Mouse (Mus musculus): ENCODE measurements around the gene Tubb3. TPM values are rescaled to one million over a fixed set of nuclear protein-coding genes. Genes with fewer than 3 reads are reported as not detected.

Gene Tubb3
- polyA plus RNA-seq, 1 experiment from 2014 or later: 0.75 TPM

DNA sequence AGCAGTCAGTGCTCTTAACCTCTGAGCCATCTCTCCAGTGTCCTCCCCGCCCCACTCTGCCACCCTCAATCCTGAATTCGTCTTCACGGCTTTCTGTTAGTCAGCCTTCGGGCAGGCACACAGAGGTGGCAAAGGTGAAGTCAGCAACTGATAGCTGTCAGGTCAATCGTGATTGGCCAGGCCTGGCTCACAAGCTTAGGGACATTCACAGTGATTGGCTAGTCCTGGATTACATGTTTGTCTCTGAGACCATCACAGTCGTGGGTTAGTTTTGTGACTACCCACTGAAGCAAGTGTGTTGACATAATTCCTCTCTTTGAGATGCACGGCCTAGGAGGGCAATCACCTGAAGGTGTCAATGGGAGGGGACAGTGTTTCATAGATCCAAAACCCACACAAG, 42.1 kb downstream of the Tubb3 start:
- H3K4me3 ChIP-seq (replicated peaks; ENCODE audit: low read depth, low read length): no peak overlapping the region
- no peak overlapping the region for H3K27ac ChIP-seq
- no peak overlapping the region for H3K9ac ChIP-seq (ENCODE audit: low read depth, low read length)
- no peaks in the 10 kb centered on the region for H3K4me1 ChIP-seq (replicated peaks; ENCODE audit: insufficient read depth, low read length)
- ATAC-seq (replicated peaks; ENCODE audit: low FRiP score, low read depth) (no peak), DNase-seq (ENCODE audit: low spot score) (no peak)
- TF ChIP-seq CTCF (IDR thresholded peaks at IDR 0.05; ENCODE audit: low read depth): no peak
- no peak overlapping the region for H3K4me2 ChIP-seq (ENCODE audit: low read length)
- WGBS: 75% methylated on average over 7 of the region's 7 CpGs
- no peaks in the 10 kb centered on the region for H3K9me3 ChIP-seq (replicated peaks; ENCODE audit: low read length)
- H3K36me3 ChIP-seq (ENCODE audit: insufficient read depth, low read length): peaks cover 42% of the 10 kb centered on the region
- no peaks in the 10 kb centered on the region for H3K27me3 ChIP-seq (ENCODE audit: insufficient read depth, low read length)

DNA sequence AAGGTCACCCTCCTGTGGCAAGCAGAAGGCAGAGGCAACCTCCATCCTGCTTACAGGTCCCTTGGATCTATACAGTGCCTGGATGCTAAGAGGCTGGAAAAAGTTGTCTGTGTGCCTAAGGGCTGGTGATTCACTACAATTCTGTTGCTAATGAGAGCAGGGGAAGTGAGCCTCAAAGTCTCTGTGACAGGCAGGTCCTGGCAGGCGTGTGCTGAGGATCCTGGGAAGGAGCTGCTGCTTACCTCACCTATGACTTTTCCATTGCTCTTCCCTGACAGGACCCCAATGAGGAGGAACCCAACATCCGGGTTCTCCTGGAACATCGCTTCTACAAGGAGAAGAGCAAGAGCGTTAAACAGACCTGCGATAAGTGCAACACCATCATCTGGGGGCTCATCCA, 42.7 kb downstream of the Tubb3 start:
- WGBS: 81% methylated on average over 5 of the region's 5 CpGs
- Histone ChIP-seq H3K4me2 (ENCODE audit: low read length) (no peak overlapping the region), H3K27me3 (ENCODE audit: insufficient read depth, low read length) (no peaks in the 10 kb centered on the region), H3K36me3 (ENCODE audit: insufficient read depth, low read length) (peaks cover 49% of the 10 kb centered on the region), H3K4me3 (replicated peaks; ENCODE audit: low read depth, low read length) (no peak overlapping the region), H3K9me3 (replicated peaks; ENCODE audit: low read length) (no peaks in the 10 kb centered on the region), H3K27ac (no peak overlapping the region), H3K4me1 (replicated peaks; ENCODE audit: insufficient read depth, low read length) (no peaks in the 10 kb centered on the region), H3K9ac (ENCODE audit: low read depth, low read length) (no peak overlapping the region)
- ATAC-seq (replicated peaks; ENCODE audit: low FRiP score, low read depth): no peak
- no peak for TF ChIP-seq CTCF (IDR thresholded peaks at IDR 0.05; ENCODE audit: low read depth)
- DNase-seq (ENCODE audit: low spot score): no peak

DNA sequence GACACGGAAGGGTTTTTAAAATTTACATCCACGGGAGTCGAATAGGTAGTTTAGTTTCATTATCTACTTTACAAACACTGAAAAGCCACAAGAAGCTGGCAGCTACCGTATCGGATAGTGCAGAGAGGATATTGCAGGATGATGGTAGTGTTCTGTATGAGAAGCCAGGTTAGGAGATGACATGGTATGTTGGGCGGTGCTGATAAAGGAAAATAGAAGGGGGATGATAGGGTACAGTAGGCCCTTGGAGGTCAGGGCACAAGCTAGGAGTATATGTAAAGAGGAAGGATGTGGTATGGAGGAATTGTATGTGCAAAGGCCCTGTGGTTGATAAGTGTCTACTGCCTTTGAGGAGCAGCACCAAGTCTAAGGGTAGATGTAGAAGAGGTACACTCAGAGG, 43.3 kb downstream of the Tubb3 start:
- TF ChIP-seq CTCF (IDR thresholded peaks at IDR 0.05; ENCODE audit: low read depth): no peak
- H3K36me3 ChIP-seq (ENCODE audit: insufficient read depth, low read length): peaks cover 55% of the 10 kb centered on the region
- no peak overlapping the region for H3K4me3 ChIP-seq (replicated peaks; ENCODE audit: low read depth, low read length)
- H3K4me1 ChIP-seq (replicated peaks; ENCODE audit: insufficient read depth, low read length): no peaks in the 10 kb centered on the region
- H3K9me3 ChIP-seq (replicated peaks; ENCODE audit: low read length): no peaks in the 10 kb centered on the region
- H3K27ac ChIP-seq: no peak overlapping the region
- no peak overlapping the region for H3K4me2 ChIP-seq (ENCODE audit: low read length)
- no peak overlapping the region for H3K9ac ChIP-seq (ENCODE audit: low read depth, low read length)
- WGBS: 93% methylated on average over 6 of the region's 6 CpGs
- no peak for ATAC-seq (replicated peaks; ENCODE audit: low FRiP score, low read depth)
- no peak for DNase-seq (ENCODE audit: low spot score)
- no peaks in the 10 kb centered on the region for H3K27me3 ChIP-seq (ENCODE audit: insufficient read depth, low read length)

DNA sequence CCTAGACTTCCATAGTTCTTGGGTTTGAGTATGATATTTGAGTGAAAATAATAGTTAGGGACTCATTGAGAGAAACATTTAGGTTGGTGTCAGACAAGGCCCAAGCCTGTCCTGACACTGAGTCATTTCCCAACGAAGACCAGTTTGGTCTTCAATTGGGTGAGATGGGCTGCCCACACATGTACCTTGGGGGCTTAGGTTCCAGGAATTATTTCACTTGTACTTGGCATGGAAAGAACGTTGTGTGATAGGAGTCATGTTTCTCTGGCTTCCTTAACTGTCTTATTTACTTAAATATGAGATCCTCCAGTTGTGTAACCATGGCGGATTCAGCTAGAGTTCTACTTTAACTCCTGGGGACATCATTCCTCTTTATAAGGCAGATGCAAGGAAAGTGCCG, 52.4 kb downstream of the Tubb3 start:
- H3K36me3 ChIP-seq (ENCODE audit: insufficient read depth, low read length): peaks cover 25% of the 10 kb centered on the region
- no peaks in the 10 kb centered on the region for H3K27me3 ChIP-seq (ENCODE audit: insufficient read depth, low read length)
- H3K9me3 ChIP-seq (replicated peaks; ENCODE audit: low read length): no peaks in the 10 kb centered on the region
- no peak for ATAC-seq (replicated peaks; ENCODE audit: low FRiP score, low read depth)
- H3K4me2 ChIP-seq (ENCODE audit: low read length): no peak overlapping the region
- 82% methylated on average over 4 of the region's 4 CpGs for WGBS
- H3K4me1 ChIP-seq (replicated peaks; ENCODE audit: insufficient read depth, low read length): no peaks in the 10 kb centered on the region
- H3K9ac ChIP-seq (ENCODE audit: low read depth, low read length): no peak overlapping the region
- no peak overlapping the region for H3K4me3 ChIP-seq (replicated peaks; ENCODE audit: low read depth, low read length)
- H3K27ac ChIP-seq: no peak overlapping the region
- DNase-seq (ENCODE audit: low spot score): no peak
- TF ChIP-seq CTCF (IDR thresholded peaks at IDR 0.05; ENCODE audit: low read depth): no peak

DNA sequence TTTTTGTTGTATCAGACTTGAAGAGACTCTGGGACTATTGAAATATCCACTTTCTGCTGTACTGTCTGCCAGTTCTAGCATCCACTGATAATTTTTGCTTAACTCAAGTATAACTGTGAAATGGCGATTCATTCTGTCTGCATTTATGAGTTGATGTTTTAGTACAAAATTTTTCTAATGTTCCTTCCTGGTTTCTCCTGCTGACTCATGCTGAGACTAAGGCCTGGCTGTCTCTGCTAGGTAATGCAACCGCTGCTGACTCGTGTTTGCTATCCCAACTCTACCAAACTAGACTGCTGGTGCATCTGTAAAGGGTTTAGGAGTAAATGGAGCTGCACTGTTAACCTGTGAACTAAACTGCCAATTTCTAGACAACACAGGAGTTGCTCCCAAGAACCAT, 56.3 kb downstream of the Tubb3 start:
- 76% methylated on average over 3 of the region's 3 CpGs for WGBS
- no peak overlapping the region for H3K9ac ChIP-seq (ENCODE audit: low read depth, low read length)

More for the DNA sequence above, 56.3 kb downstream of the Tubb3 start:
- Histone ChIP-seq H3K4me2 (ENCODE audit: low read length) (no peak overlapping the region), H3K9me3 (replicated peaks; ENCODE audit: low read length) (no peaks in the 10 kb centered on the region), H3K27me3 (ENCODE audit: insufficient read depth, low read length) (no peaks in the 10 kb centered on the region), H3K4me1 (replicated peaks; ENCODE audit: insufficient read depth, low read length) (no peaks in the 10 kb centered on the region), H3K27ac (no peak overlapping the region), H3K4me3 (replicated peaks; ENCODE audit: low read depth, low read length) (no peak overlapping the region), H3K36me3 (ENCODE audit: insufficient read depth, low read length) (no peaks in the 10 kb centered on the region)
- ATAC-seq (replicated peaks; ENCODE audit: low FRiP score, low read depth) (no peak), DNase-seq (ENCODE audit: low spot score) (no peak)
- TF ChIP-seq CTCF (IDR thresholded peaks at IDR 0.05; ENCODE audit: low read depth): no peak

Other genes with a start within 250 kb of the Tubb3 start
- gene Dpep1, start 225.2 kb upstream of the Tubb3 start, polyA plus RNA-seq (2015; fragmentation: Nextera tagmentation; extraction: Ambion mirVana): 29.4 and 33.9 TPM in 2 replicates
- gene Chmp1a, start 198.7 kb upstream of the Tubb3 start, polyA plus RNA-seq (2015; fragmentation: Nextera tagmentation; extraction: Ambion mirVana): 126 and 138 TPM in 2 replicates
- 7.1 and 8.2 TPM in 2 replicates for gene Spata33, start 198.6 kb upstream of the Tubb3 start, polyA plus RNA-seq (2015; fragmentation: Nextera tagmentation; extraction: Ambion mirVana)
- gene Cdk10, start 186.6 kb upstream of the Tubb3 start, polyA plus RNA-seq (2015; fragmentation: Nextera tagmentation; extraction: Ambion mirVana): 28.7 and 29.2 TPM in 2 replicates
- 6.1 and 8.2 TPM in 2 replicates for gene Spata2l, start 175.2 kb upstream of the Tubb3 start, polyA plus RNA-seq (2015; fragmentation: Nextera tagmentation; extraction: Ambion mirVana)
- 13.1 and 15.0 TPM in 2 replicates for gene Zfp276, start 157.2 kb upstream of the Tubb3 start, polyA plus RNA-seq (2015; fragmentation: Nextera tagmentation; extraction: Ambion mirVana)
- gene Vps9d1, start 157.1 kb upstream of the Tubb3 start, polyA plus RNA-seq (2015; fragmentation: Nextera tagmentation; extraction: Ambion mirVana): 16.5 and 17.3 TPM in 2 replicates
- 18.7 and 21.5 TPM in 2 replicates for gene Fanca, start 92.8 kb upstream of the Tubb3 start, polyA plus RNA-seq (2015; fragmentation: Nextera tagmentation; extraction: Ambion mirVana)
- gene Spire2, start 78.7 kb upstream of the Tubb3 start, polyA plus RNA-seq (2015; fragmentation: Nextera tagmentation; extraction: Ambion mirVana): 5.7 and 5.8 TPM in 2 replicates
- 168 and 170 TPM in 2 replicates for gene Tcf25, start 37.7 kb upstream of the Tubb3 start, polyA plus RNA-seq (2015; fragmentation: Nextera tagmentation; extraction: Ambion mirVana)
- not detected in 2 replicates for gene Mc1r, start 4.3 kb upstream of the Tubb3 start, polyA plus RNA-seq (2015; fragmentation: Nextera tagmentation; extraction: Ambion mirVana)
- gene Def8, start 12.1 kb downstream of the Tubb3 start, polyA plus RNA-seq (2015; fragmentation: Nextera tagmentation; extraction: Ambion mirVana): 33.4 and 36.6 TPM in 2 replicates
- 40.3 and 48.0 TPM in 2 replicates for gene Afg3l1, start 66.5 kb downstream of the Tubb3 start, polyA plus RNA-seq (2015; fragmentation: Nextera tagmentation; extraction: Ambion mirVana)
- gene Dbndd1, start 104.0 kb downstream of the Tubb3 start, polyA plus RNA-seq (2015; fragmentation: Nextera tagmentation; extraction: Ambion mirVana): 2.4 and 3.3 TPM in 2 replicates
- 27.1 and 29.2 TPM in 2 replicates for gene Gas8, start 107.4 kb downstream of the Tubb3 start, polyA plus RNA-seq (2015; fragmentation: Nextera tagmentation; extraction: Ambion mirVana)
- 4.3 and 4.9 TPM in 2 replicates for gene Rhou, start 242.5 kb downstream of the Tubb3 start, polyA plus RNA-seq (2015; fragmentation: Nextera tagmentation; extraction: Ambion mirVana)